Mouse (Mus musculus): ENCODE data around the gene Abcg3.

DNA sequence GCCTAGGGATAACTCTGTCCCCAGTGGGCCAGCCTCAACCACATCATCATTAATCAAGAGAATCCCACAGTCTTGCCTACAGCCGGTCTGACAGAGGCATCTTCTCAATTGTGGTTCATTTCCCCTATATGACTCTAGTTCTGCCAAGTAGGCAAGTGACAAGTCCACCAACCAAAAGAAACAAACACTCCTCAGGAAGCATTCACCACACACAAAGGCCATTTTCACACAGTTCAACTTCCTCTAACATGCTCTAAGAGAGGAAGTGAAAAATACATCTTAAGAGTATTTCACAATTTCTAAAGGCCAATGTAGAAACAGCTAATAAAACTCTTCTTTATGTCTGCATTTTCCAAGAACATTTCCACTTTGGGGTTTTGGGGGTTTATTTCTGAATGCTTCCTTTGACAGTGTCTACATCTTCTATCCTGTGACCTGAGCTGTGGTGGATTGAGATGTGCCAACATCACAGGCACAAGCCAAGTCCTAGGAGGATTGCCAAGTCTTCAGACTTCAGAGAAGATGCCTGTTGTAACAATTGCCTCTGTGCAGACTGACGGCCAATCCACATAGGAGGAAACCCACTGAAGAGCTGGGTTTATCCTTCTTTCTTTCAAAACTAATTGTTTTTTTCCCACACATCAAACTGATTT lies 24.3 kb downstream of the Abcg3 start:
- TF ChIP-seq CTCF (IDR thresholded peaks at IDR 0.05; ENCODE audit: low read depth) (no peak), EP300 (optimal IDR thresholded peaks at IDR 0.05) (no peak)

All from stomach, postnatal 0 days (tissue).